Mouse (Mus musculus) skeletal muscle tissue, adult 2 months (tissue): ENCODE measurements around the gene Ctnnbip1.

Experiments
- DNase-seq: peaks from one replicate; pipeline ENCODE4 v3.0.0-alpha.2; 2012; ENCODE audit warnings: low read depth, low spot score

Gene Ctnnbip1

DNA sequence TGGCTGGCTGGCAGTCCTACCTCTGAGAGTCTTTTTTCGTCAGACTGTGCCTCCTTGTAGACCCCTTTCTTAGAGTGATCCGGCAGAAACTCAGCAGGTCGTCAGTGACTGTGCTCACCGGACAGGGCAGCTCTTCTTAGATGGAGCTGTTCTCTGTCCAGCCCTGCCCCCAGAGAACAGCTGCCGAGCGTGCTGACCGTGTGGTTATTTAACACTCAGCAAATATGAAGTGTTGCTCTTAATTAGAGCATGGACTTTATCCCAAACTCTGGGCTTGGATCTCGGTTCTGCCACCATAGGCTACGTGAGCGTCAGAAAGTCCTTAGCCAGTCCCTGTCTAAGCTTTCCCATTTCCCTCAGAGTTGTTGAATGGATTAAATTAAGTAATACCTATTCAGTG is 3.2 kb downstream of the Ctnnbip1 start:
- peak; percentile 59 for DNase-seq

DNA sequence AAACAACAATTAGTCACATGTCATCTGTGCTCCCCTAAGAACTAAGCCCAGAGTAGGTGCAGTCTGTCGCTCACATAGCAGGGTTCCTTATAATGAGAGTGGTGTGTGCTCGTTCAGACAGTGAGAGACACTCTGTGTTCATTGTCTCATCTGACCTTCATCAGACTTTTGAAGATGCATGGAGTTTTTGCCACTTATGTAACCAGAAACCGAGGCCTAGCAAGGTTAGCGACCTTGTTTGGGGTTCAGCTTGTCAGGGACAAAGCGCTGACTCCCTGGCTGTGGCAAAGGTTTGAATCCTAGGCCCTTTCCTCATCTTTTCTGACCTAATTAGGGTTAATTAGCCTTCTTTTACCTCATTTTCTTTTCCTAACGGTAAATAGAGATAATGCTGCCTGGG is 5.9 kb downstream of the Ctnnbip1 start:
- DNase-seq, result no peak

DNA sequence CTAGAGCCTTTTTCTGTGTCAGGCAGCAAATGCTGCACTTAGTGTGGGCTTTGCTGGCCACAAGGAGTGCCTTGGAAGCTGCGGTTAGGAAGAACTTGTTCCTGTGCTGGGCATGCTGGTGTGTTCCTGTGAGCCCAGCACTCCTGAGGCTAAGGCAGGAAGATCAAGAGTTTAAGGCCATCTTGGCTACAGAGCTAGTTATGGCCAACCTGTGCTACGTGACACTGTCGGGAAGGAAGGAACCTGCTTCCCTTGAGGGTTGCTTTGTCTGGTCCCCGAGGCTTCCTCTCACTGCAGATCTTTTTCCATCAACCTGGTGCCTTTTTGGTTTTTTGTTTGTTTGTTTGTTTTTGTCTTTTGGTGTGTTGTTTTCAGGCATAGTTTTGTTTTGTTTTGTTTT is 7.1 kb downstream of the Ctnnbip1 start:
- no peak for DNase-seq

DNA sequence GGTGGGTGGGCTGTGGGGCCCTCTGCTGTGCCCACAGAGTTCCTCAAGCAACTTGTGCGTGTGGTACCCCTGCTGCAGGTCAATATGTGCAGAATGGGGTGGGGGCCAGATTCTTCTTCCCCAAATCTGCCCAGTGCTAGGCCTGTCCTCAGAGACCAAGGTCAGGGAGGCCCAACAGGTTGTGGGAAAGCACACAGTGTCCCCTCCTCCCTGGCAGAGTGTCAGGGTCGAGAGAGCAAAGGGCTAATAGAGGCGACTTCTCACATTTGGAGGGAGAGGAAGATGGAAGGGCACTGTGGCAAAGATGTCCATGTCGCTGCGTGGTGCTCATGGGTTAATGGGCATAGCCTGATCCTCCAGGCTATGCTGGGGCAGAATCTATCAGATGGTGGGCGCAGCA is 7.8 kb downstream of the Ctnnbip1 start:
- no peak for DNase-seq

DNA sequence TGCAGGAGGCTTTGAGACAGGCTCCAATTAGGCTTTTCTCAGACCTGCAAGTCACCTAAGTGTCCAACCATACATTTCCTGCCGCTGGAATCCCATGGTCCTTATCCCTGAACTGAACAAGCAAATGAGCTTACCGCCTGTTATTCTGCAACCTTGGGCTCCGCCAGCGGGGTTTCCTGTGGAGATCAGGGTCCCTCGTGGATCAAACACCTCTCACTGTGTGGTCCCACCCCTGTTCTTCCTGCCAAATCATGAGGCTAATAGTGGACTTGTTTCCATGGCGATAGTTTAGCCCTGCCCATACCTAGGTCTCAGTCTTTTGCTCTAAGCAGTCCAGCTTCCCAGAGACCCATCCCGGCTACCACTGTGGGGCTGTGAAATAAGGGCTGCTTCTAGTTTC is 8.3 kb downstream of the Ctnnbip1 start:
- peak; percentile 56 for DNase-seq

DNA sequence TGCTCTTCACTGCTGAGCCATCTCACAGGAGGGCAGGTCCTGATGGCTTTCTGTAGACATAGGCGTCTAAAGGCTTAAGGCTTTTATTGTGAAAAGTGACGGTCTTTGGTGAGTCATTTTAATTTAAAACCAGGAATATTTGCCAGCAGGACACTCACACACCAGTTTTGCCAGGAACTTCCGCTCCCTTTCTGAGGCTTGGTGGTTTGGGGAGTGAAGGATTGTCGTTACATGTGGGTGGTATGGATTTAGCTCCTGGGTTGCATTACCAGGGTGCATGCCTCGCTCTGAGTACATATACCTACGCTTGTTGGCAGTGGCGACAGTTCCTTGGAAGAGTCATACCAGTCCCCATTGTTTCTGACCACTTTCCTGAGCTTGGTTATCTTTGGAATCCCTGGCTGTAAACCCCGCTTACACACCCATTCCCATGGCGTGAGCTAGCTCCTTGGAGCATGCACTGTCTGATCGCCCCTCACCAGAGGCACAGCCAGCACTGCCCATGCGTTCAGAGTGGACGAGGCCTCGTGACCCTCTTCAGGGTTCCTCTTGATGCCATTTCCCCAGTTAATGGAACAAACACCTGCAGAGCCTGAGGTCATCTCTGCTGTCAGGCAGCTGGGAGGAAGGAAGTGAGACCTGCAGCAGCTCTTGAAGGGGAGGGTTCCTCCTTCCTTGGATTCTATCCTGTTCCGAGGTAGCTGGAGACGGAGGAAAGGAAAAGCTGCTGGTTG is 9.8 kb downstream of the Ctnnbip1 start:
- DNase-seq, result no peak

DNA sequence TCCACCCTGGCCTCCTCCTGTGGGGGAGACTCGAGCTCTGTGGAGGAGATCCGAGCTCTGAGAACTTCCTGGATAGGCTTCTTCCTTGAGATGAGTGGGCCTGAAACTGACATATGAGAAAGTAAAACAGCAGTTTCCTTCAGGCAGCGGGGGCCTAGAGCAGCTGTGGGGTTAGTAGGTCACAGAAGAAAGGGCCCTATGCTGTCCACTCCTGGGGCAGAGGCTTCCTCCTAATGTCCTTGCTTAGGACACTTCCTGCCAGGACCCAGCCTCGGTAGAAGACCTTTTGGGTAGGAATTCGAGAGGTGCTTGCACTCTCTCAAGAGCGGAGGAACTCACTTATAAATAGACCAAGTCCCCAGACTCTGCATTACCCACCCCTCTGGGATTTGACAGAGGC is 11.7 kb downstream of the Ctnnbip1 start:
- DNase-seq, result no peak

DNA sequence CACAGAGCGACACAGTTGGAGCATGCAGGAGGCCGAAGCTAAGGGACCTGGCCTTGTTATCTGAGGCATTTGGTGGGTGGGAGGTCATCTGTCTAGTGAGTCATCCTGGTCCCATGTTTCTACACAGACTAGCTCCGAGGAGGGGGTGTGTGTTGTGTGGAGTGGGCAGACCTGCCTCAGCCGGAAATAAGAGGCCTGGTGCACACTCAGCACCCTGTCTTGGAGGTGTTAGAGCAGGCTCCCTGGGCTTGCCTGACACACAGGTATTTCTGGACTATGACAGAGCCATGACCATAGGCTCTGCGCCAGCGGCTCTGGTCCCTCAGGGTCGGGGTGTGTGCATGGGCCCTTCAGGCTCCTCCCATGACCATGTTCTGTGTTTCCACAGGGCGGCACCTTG is 21.4 kb downstream of the Ctnnbip1 start:
- DNase-seq, result no peak

DNA sequence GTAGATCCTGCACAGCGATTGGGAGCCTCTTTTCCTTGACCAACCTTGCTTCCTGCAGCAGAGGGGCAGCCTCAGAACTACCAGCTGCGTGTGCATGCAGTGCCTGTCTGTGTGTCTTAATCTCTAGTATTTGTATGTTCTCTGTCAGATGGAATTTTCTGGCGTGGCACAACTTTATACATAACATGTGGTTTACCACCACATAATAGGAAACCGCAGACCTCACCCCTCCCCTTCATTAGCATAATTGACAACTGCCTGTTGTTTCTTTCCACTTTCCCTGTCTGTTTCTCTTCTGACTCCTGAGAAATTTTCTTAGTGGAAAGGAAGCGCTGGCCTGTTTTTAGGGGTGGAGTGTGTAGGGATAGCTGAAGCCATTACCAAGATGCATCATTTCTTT is 23.9 kb downstream of the Ctnnbip1 start:
- DNase-seq, result no peak

DNA sequence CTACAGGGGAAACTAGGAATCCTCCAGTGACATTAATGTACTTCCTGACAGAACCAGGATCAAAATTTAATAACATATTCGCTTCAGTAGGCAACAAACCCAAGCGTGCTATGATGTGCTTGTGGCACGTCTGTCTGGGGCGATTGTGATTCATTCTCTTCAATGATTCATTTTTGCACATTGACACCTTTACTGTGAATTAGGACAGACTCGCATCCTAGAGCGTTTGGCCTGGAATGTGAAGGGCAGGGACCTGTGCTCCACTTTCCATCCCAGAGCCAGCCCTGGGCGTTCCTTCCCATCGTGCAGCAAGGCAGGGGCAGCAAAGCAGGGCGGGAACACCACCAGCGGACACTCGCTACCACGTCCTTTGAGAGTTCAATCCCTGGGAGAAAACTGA is 24.4 kb downstream of the Ctnnbip1 start:
- DNase-seq, result no peak

DNA sequence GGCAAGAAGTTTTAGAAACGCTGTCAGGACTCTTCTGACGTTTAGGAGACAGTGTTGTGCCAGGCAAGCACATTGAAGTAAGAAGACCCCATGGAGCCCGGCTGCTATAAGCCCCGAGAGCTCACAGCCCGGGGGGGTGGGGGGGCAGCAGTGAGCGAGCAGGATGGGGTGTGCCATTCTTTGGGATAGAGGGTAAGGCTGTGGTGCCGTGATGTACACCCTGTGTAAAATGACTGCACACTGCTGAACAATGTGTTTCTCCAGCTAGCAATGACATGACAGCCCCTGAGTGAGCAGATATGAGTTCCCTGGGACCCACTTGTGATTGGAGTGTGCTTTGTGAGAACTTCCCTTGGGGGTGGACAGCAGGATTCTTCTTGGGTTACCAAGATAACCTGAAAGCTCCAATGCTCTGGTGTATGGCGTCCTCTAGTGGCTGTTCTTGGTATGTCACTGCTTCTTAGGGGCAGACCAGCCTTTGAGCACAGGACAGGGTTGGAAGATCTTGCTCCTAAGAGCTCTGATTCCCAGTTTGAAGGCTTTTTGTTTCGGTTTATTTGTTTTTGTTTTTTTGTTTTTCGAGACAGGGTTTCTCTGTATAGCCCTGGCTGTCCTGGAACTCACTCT is 25.0 kb downstream of the Ctnnbip1 start:
- peak; percentile 85 for DNase-seq

DNA sequence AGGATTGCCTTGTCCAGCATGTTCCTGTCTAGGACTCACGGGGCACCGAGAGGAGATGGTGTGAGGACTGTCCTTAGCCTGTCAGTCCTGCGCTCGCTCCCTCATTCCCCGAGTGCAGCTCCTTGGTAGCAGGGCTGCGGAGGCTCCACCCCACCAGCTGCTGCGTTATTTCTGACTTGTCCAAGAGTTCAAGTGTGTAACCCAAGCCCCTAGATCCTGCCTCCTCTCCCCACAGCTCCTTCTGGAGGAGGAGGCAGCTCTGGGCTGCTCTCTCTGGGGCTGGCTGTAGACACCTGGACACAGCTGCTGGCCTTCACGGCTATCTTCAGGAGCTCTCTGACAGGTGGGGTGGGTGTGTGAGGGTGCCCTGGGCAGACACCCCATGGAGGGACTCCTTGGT is 26.9 kb downstream of the Ctnnbip1 start:
- peak; percentile 79 for DNase-seq

DNA sequence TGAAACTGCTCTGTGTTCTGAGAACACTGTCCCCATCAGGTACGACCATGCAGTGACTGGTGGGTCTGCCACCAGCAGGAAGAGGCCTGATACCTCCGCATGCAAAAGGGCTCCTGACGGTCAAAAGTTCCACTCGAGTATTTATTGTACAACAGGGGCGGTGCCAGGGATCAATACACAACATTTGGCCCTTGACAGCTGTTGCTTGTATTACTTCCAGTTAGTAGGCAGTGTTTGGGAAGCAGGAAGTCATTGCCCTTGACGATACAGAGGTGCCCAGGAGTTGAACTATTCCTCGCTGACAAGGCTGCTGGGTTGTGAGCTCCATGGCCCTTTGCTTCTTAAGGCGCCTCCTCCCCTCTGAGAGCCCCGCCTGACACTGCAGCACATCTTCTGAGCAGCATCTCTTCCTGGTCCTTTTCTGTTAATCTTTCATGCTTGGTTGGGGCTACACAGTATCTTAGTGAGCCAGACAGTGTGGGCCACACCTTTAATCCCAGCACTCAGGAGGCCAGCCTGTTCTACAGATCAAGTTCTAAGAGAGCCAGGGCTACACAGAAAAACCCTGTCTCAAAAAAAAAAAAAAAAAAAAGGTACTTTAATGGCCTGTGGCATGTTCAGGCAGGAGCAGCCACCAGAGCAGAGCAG is 28.9 kb downstream of the Ctnnbip1 start:
- no peak for DNase-seq

DNA sequence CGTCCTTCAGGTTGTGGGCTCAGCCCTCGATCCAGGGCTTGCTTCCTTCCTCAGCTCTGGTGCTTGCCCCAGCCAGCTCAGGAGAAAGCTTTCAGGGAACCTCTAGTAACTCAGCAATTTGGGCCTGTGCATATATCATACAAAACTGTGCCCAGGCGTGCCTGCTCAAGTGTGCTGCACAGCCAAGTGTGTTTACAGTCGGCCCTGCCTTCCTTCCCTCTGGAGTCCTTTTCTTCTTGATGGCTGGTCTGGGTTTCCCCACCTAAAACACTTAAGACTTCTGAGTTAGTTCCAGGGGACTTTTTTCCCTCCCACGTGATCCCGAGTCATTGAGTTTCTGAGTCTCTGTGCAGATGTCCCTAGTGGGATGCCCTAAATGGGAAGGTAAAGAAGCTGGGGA is 29.5 kb downstream of the Ctnnbip1 start:
- DNase-seq, result no peak

DNA sequence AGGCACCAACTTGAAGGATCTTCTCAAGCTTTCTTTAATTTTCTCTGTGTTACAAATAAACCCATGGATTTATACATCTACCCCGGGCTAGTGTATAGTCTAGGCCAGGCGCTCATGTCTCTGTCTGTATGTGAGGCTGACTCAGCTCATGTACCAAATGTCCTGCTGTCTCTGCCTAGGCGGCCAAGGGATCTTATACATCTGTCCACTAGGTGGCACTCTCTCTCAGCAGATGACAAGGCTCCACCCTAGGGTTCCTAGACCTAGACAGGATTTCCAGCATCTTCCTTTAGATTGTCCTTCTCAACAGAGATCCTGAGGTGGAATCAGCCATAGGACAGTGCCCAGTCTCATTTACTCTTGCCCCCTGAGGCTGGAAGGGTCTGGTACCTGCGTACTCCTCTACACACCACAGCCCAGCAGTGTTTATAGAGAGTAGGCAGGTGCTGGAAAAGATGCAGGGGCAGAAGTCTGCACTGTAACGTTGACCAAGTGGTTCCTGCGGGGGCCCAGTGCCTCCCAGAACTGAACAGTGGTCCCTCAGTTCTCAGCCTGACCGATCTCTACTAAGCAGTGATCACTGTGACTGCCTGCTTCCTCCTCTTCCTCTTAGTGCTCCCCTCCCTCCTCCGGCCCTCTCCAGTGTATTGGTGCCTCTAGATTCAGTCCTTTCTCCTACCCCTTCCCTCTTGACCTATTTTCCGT is 31.3 kb downstream of the Ctnnbip1 start:
- peak; percentile 80 for DNase-seq

DNA sequence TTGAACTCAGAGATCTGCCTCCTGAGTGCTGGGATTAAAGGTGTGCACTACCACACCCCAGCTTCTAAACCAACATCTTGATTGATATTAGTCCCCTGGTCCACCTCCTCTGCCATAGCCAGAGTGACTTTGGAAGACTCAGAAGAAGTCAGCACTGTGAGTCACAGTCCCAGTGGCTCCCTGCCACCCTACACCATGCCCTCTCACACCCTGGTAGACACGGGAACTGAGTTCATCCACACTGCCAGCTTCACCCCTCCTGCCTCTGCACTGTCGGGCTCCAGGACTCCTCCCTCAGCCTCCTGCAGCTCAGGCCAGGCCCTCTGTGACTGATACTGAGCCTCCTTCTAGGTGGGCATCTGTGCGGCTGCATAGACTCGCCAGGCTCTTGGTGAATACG is 32.8 kb downstream of the Ctnnbip1 start:
- DNase-seq, result no peak

DNA sequence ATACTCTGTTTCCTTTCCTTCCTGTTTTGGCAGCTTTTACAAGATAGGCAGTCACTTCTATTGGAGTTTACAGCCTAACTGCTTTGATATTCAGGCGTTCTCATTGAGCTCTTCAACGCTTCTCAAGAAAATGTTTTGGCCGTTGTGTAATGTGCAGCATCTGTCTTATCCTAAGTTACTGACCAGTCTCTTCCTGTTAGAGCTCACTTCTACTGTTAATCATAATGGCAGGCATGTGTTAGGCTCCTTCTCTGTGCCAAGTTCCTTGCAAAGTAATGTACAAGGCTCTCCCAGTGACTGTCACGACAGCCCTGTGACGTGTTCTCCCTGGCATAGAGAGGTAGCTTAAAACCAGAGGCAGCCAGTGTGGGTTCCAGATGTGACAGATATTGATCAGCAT is 33.7 kb downstream of the Ctnnbip1 start:
- DNase-seq, result no peak

DNA sequence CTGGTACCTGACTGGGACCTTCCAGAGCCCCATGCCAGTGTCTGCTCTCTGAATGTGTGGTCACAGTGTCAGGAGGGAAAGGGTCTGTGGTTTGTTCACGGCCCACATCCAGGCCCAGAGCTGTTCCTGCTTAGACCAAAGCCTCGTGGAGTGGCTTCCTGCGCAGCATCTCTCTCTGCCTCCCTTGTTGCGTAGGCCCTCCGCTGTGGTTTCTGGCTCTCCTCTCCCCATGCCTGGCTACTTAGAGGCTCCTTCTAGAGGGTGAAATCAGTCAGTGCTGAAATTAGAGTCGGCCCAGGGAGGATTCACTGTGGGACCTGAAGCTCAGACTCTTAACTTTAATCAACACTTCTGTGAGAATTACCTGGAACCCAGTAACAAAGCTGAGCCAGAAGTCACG is 35.8 kb downstream of the Ctnnbip1 start:
- DNase-seq, result no peak

DNA sequence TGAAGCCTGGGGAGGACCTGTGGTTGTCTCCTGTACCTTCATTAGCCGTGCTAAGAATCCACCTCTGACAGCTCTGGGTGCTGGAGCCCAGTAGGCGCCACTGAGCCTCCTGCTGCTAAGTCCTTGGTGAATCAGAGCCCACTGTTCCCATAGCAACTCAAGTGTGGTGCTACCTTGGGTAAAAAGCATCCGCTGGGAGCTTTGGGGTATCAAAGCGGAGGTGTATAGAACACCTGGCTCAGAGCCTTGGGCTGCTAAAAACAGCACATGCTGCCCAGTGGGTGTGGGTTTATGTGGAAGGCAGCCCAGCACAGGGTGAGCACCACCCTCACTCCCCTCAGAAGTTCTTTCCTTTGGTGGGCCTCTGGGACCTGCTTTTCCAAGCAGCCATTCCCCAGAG is 38.1 kb downstream of the Ctnnbip1 start:
- no peak for DNase-seq

DNA sequence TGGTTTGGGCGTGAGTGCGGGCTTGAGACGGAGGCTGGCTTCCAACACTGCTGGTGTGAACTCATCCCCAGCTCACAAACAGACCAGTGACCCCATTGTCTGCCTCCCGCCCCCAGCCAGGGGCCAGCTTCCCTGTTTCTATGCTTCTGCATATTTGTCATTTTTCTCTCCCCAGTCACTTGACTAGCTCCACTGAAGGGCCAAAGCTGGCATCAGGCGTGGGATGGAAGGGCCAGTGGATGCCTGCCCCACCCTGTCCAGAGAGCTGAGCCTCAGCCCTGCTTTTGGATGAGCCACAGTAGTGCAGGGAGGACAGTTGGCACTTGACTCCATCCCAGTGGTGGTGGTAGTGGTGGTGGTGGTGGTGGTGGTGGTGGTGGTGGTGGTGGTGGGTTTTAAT is 39.9 kb downstream of the Ctnnbip1 start:
- DNase-seq, result no peak

DNA sequence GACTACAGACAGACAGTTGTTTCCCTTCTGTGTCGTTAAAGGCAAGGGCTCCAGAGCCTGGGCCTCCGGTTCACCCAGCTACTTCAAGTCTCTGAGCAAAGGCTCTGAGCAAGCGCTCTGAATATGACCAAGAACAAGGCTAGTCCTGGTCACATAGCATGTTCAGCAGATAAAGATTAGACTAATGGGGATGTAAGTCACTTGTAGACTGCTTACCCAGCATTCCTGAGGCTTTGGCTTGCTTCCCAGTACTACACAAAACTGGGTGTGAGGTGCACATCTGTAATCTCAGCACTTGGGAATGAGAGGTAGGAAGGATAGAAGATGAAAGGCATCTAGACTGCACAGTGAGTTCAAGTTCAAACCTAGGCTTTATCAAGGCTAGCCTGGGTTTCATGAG is 40.4 kb downstream of the Ctnnbip1 start:
- DNase-seq, result no peak

DNA sequence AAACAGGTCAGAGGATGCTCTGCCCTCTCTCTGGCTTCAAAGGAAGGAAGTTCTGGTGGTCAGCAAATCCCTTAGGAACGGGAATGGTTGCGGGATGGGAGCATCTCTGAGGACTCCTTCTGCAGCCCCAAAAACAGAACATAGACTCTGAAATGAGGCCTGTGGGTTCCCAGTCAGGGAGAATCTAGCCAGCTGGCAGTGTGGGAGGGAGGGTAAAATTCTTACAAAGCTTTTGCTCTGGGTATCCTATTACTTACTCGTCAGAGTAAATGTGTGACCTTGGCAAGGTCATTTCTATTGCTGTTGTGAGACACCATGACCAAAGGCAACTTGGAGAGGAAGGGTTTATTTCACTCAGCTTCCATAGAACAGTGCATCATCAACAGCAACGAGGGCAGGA is 43.4 kb downstream of the Ctnnbip1 start:
- DNase-seq, result no peak
